Mouse (Mus musculus) stomach, embryonic 16.5 days (tissue): ENCODE measurements around the gene Gan. TPM values are rescaled to one million over a fixed set of nuclear protein-coding genes. Genes with fewer than 3 reads are reported as not detected.

Experiments
- ATAC-seq: fragments of 200-750 bp; cut with Nextera tagmentation; 2 replicates; pipeline ENCODE4 v1.8.0; 2017; ENCODE audit warnings: moderate number of reproducible peaks, moderate TSS enrichment; ENCODE audit not compliant: insufficient read depth, low FRiP score
- H3K27ac ChIP-seq: fragments of 300-500 bp; sonication (generic); 2 replicates; pipeline ENCODE4 v1.5.1; 2014; ENCODE audit warnings: low read length
- H3K27me3 ChIP-seq: fragments of 300-500 bp; sonication (generic); 2 replicates; pipeline ENCODE4 v1.6.1; 2014; ENCODE audit warnings: low read length, control low read depth, mixed read lengths; ENCODE audit not compliant: control insufficient read depth, insufficient read depth
- H3K36me3 ChIP-seq: fragments of 300-500 bp; sonication (generic); 2 replicates; pipeline ENCODE4 v1.6.1; 2014; ENCODE audit warnings: low read length; ENCODE audit not compliant: control insufficient read depth, insufficient read depth
- H3K4me1 ChIP-seq: fragments of 300-500 bp; sonication (generic); 2 replicates; pipeline ENCODE4 v1.6.1; 2014; ENCODE audit warnings: low read length, control low read depth, mixed read lengths; ENCODE audit not compliant: control insufficient read depth, insufficient read depth
- H3K4me2 ChIP-seq: fragments of 300-500 bp; sonication (generic); 2 replicates; pipeline ENCODE4 v1.6.1; 2014; ENCODE audit warnings: low read depth, low read length, mixed read lengths
- H3K4me3 ChIP-seq: fragments of 300-500 bp; sonication (generic); replicated peaks from 2 replicates; pipeline ENCODE4 v1.5.1; 2014; ENCODE audit warnings: mild to moderate bottlenecking, low read length
- H3K9ac ChIP-seq: fragments of 300-500 bp; sonication (generic); 2 replicates; pipeline ENCODE4 v1.6.1; 2014; ENCODE audit warnings: low read length
- H3K9me3 ChIP-seq: fragments of 300-500 bp; sonication (generic); replicated peaks from 2 replicates; pipeline ENCODE4 v1.6.1; 2016; ENCODE audit warnings: low read length, control low read depth; ENCODE audit not compliant: control insufficient read depth
- WGBS: fragments of 180-500 bp; shearing (Covaris S2); extraction: QIAGEN DNeasy Blood & Tissue Kit; methylation state at CpG from one replicate; pipeline ENCODE4 v1.1.7; 2014; 5-methylcytosine and 5-hydroxymethylcytosine counted together
- polyA plus RNA-seq: library from polyadenylated mRNA; unstranded; fragments of >200 nt; fragmentation: Nextera tagmentation; extraction: Ambion mirVana; gene quantifications from 2 replicates; pipeline ENCODE4 v1.2.1, GENCODE M21; 2015

The Gan gene
- polyA plus RNA-seq, 1 experiment from 2014 or later, result 2.2 TPM

- 67% methylated on average over 8 of the region's 8 CpGs for WGBS
- Histone ChIP-seq H3K27ac (peak overlapping the region; percentile 34), H3K36me3 (no peaks in the 10 kb centered on the region), H3K9me3 (no peaks in the 10 kb centered on the region), H3K9ac (no peak overlapping the region; the same call in 1 of the 2 replicates), H3K4me2 (no peak overlapping the region), H3K4me3 (no peak overlapping the region), H3K27me3 (no peaks in the 10 kb centered on the region), H3K4me1 (peaks cover 30% of the 10 kb centered on the region)
- peak; percentile 44; the same call in 1 of the 2 replicates for ATAC-seq
These were observed 9.4 kb downstream of the Gan start for GRCm38 (mm10) chr8:117167243-117167883.

GRCm38 (mm10) chr8:117168378-117168777 lies 10.4 kb downstream of the Gan start:
- Histone ChIP-seq H3K27me3 (no peaks in the 10 kb centered on the region), H3K9me3 (no peaks in the 10 kb centered on the region), H3K9ac (no peak overlapping the region), H3K4me1 (peaks cover 36% of the 10 kb centered on the region), H3K4me2 (no peak overlapping the region), H3K36me3 (no peaks in the 10 kb centered on the region), H3K27ac (no peak overlapping the region), H3K4me3 (no peak overlapping the region)
- no peak for ATAC-seq
- WGBS, result 80% methylated on average over 9 of the region's 9 CpGs

- ATAC-seq, result no peak
- Histone ChIP-seq H3K36me3 (0 out of 2 replicates have a peak, but pooled peaks cover 4% of the 10 kb centered on the region), H3K9me3 (no peaks in the 10 kb centered on the region), H3K4me3 (no peak overlapping the region), H3K4me2 (no peak overlapping the region), H3K4me1 (peaks cover 28% of the 10 kb centered on the region), H3K27me3 (no peaks in the 10 kb centered on the region), H3K27ac (no peak overlapping the region), H3K9ac (no peak overlapping the region)
- WGBS, result 76% methylated on average over 3 of the region's 3 CpGs
These were observed 13.9 kb downstream of the Gan start for GRCm38 (mm10) chr8:117171826-117172225.

- 0 out of 2 replicates have a peak, but pooled peaks cover 4% of the 10 kb centered on the region for H3K36me3 ChIP-seq
- 33% methylated on average over 7 of the region's 7 CpGs for WGBS
- H3K4me2 ChIP-seq, result no peak overlapping the region
- 0 out of 2 replicates have a peak overlapping the region, but pooled peaks have one; percentile 32 for H3K9ac ChIP-seq
- H3K4me1 ChIP-seq, result peaks cover 18% of the 10 kb centered on the region
- peak; percentile 62; the same call in 1 of the 2 replicates for ATAC-seq
- H3K4me3 ChIP-seq, result no peak overlapping the region
- no peaks in the 10 kb centered on the region for H3K9me3 ChIP-seq
- no peaks in the 10 kb centered on the region for H3K27me3 ChIP-seq
- H3K27ac ChIP-seq, result no peak overlapping the region
These were observed 15.0 kb downstream of the Gan start for GRCm38 (mm10) chr8:117172904-117173303.

GRCm38 (mm10) chr8:117173690-117174089 lies 15.8 kb downstream of the Gan start:
- no peak for ATAC-seq

GRCm38 (mm10) chr8:117174536-117174935 lies 16.6 kb downstream of the Gan start:
- WGBS, result 91% methylated on average over 5 of the region's 5 CpGs
- Histone ChIP-seq H3K27me3 (no peaks in the 10 kb centered on the region), H3K36me3 (0 out of 2 replicates have a peak, but pooled peaks cover 4% of the 10 kb centered on the region), H3K4me1 (peaks cover 11% of the 10 kb centered on the region), H3K9ac (no peak overlapping the region), H3K27ac (no peak overlapping the region), H3K4me2 (no peak overlapping the region), H3K9me3 (no peaks in the 10 kb centered on the region), H3K4me3 (no peak overlapping the region)
- no peak for ATAC-seq

More at GRCm38 (mm10) chr8:117173690-117174089, 15.8 kb downstream of the Gan start:
- 0 out of 2 replicates have a peak, but pooled peaks cover 4% of the 10 kb centered on the region for H3K36me3 ChIP-seq
- no peak overlapping the region for H3K9ac ChIP-seq
- H3K4me3 ChIP-seq, result no peak overlapping the region
- H3K4me1 ChIP-seq, result peaks cover 12% of the 10 kb centered on the region
- 65% methylated on average over 3 of the region's 3 CpGs for WGBS
- no peak overlapping the region for H3K4me2 ChIP-seq
- H3K27me3 ChIP-seq, result no peaks in the 10 kb centered on the region
- no peak overlapping the region for H3K27ac ChIP-seq
- no peaks in the 10 kb centered on the region for H3K9me3 ChIP-seq

GRCm38 (mm10) chr8:117176308-117176707 lies 18.4 kb downstream of the Gan start:
- Histone ChIP-seq H3K9ac (no peak overlapping the region), H3K4me3 (no peak overlapping the region), H3K4me2 (no peak overlapping the region), H3K27ac (no peak overlapping the region), H3K4me1 (peaks cover 5% of the 10 kb centered on the region), H3K9me3 (no peaks in the 10 kb centered on the region), H3K36me3 (0 out of 2 replicates have a peak, but pooled peaks cover 4% of the 10 kb centered on the region), H3K27me3 (no peaks in the 10 kb centered on the region)
- ATAC-seq, result no peak
- WGBS, result 78% methylated on average over 5 of the region's 5 CpGs

GRCm38 (mm10) chr8:117177236-117177635 lies 19.3 kb downstream of the Gan start:
- Histone ChIP-seq H3K4me1 (peaks cover 5% of the 10 kb centered on the region), H3K9me3 (no peaks in the 10 kb centered on the region), H3K9ac (no peak overlapping the region), H3K36me3 (0 out of 2 replicates have a peak, but pooled peaks cover 4% of the 10 kb centered on the region), H3K4me2 (no peak overlapping the region), H3K27ac (no peak overlapping the region), H3K4me3 (no peak overlapping the region), H3K27me3 (no peaks in the 10 kb centered on the region)
- ATAC-seq, result no peak
- WGBS, result 75% methylated on average over 7 of the region's 7 CpGs

GRCm38 (mm10) chr8:117178039-117178438 lies 20.1 kb downstream of the Gan start:
- WGBS, result 81% methylated on average over 2 of the region's 2 CpGs
- ATAC-seq, result no peak

More at GRCm38 (mm10) chr8:117178039-117178438, 20.1 kb downstream of the Gan start:
- Histone ChIP-seq H3K27ac (no peak overlapping the region), H3K9ac (no peak overlapping the region), H3K9me3 (no peaks in the 10 kb centered on the region), H3K36me3 (0 out of 2 replicates have a peak, but pooled peaks cover 4% of the 10 kb centered on the region), H3K27me3 (no peaks in the 10 kb centered on the region), H3K4me2 (no peak overlapping the region), H3K4me3 (no peak overlapping the region), H3K4me1 (no peaks in the 10 kb centered on the region)
